Mouse (Mus musculus) erythroblast, embryonic 14.5 days (primary cell): ENCODE data around the gene Btnl6.

Experiments
- GATA1 ChIP-seq: IDR thresholded peaks from 2 replicates; pipeline ENCODE4 v1.6.1; 2012; ENCODE audit warnings: low read length, inconsistent platforms, mixed read lengths
- TAL1 ChIP-seq: IDR thresholded peaks from 3 replicates; pipeline ENCODE4 v1.6.1; 2012; ENCODE audit warnings: low read length, inconsistent platforms, mixed read lengths

DNA sequence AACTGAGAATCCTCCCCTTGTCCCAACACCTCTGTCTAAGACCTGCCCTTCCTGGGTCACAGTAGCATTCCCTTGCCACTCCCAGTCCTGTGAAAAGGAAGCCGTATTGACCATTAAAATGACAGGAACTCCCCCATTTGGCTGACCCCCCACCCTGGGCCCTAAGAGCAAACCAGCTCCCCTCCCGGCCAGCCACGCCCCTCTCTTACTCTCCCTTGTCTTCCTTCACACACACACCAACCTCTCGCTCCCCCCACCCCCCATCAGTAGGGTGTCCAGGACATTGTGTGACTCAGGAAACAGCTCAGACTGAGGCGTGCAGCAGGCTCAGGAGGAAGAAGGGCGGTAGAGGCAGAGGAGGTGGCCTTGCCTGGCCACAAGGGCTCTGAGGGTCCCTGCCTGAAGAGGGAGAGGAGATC is 46.9 kb upstream of the Btnl6 start, which contains the start of gene Notch4:
- no peak for TF ChIP-seq GATA1
- no peak for TF ChIP-seq TAL1
